9 mouse cellular contexts compared by ENCODE assay signal in genomic region chr4:63408649-63409048, GRCm38 (mm10). TPM values are rescaled to one million over a fixed set of nuclear protein-coding genes. Genes with fewer than 3 reads are reported as not detected.
A peak's percentile ranks its signal among the peaks of the same experiment; 100 is the strongest.
DNase-seq lines count a peak whose midpoint lies in the region; ATAC-seq lines count a peak whose summit lies in the region.
"Had no signal": no experiment of that assay in that cellular context is flagged by ENCODE, and none has a peak within 500 bp of the region (broad histone marks: within the 10 kb centered on the region; RNA-seq: fewer than 3 reads in every experiment).

No protein-coding gene starts in this region.

- H3K4me1 ChIP-seq in forebrain, embryonic 12.5 days, result peaks cover 47% of the 10 kb centered on the region
- H3K4me1 ChIP-seq in hindbrain, embryonic 12.5 days, result peaks cover 44% of the 10 kb centered on the region

- peak overlapping the region; percentile 38 for H3K9ac ChIP-seq in forebrain, embryonic 12.5 days
- H3K9ac ChIP-seq in hindbrain, embryonic 12.5 days, result no peak overlapping the region

- H3K27ac ChIP-seq in forebrain, embryonic 12.5 days, result peak overlapping the region; percentile 64; the same call in 1 of the 2 replicates
- H3K27ac ChIP-seq in hindbrain, embryonic 12.5 days, result no peak overlapping the region

- no peaks in the 10 kb centered on the region for H3K36me3 ChIP-seq in forebrain, embryonic 12.5 days (replicated peaks)
- H3K36me3 ChIP-seq in hindbrain, embryonic 12.5 days, result no peaks in the 10 kb centered on the region

- peak overlapping the region; percentile 89 for H3K4me2 ChIP-seq in forebrain, embryonic 12.5 days
- peak overlapping the region; percentile 84 for H3K4me2 ChIP-seq in hindbrain, embryonic 12.5 days (replicated peaks)

- WGBS in forebrain, embryonic 12.5 days, result 11% methylated on average over 8 of the region's 8 CpGs
- 6% methylated on average over 8 of the region's 8 CpGs for WGBS in hindbrain, embryonic 12.5 days

- no peaks in the 10 kb centered on the region for H3K9me3 ChIP-seq in forebrain, embryonic 12.5 days
- no peaks in the 10 kb centered on the region for H3K9me3 ChIP-seq in hindbrain, embryonic 12.5 days (replicated peaks)

- H3K27me3 ChIP-seq in forebrain, embryonic 12.5 days, result peaks cover 7% of the 10 kb centered on the region; the same call in 1 of the 2 replicates
- H3K27me3 ChIP-seq in hindbrain, embryonic 12.5 days, result no peaks in the 10 kb centered on the region
- H3K27me3 ChIP-seq: Patski had no signal

- H3K4me3 ChIP-seq in forebrain, embryonic 12.5 days (replicated peaks), result peak overlapping the region; percentile 65
- no peak overlapping the region for H3K4me3 ChIP-seq in hindbrain, embryonic 12.5 days

- ATAC-seq in forebrain, embryonic 12.5 days (ENCODE audit: low FRiP score), result peak; percentile 61
- ATAC-seq in hindbrain, embryonic 12.5 days (ENCODE audit: low FRiP score), result peak; percentile 47
- peak; percentile 46 for ATAC-seq in megakaryocyte progenitor cell, adult 5-6 weeks (replicated peaks; ENCODE audit: poor library complexity)
- ATAC-seq: Patski had no signal

- intact Hi-C loops in left cerebral cortex, postnatal 4 days (cut with DNase I), result no loop called here

- DNase-seq in cerebellum, postnatal 10 days, result peak; percentile 74 to 76
- DNase-seq in cerebellum, adult 11 months, result no peak
- peak; percentile 48 to 72 for DNase-seq in adrenal gland, postnatal 36 days
- peak; percentile 70 for DNase-seq in left cerebral cortex, postnatal 4 days
- peak; percentile 60 for DNase-seq in right cerebral cortex, postnatal 14 days

RNA-seq across cellular contexts. Expression of gene Akna, which starts 5.5 kb away (rescaled TPM):
- 1 to 10 TPM; 2.6 to 4.3 TPM for total RNA-seq in adrenal gland, postnatal 36 days (2021)
- polyA plus RNA-seq in forebrain, embryonic 12.5 days (2016; fragmentation: Nextera tagmentation; extraction: Ambion mirVana), result 24.6 and 29.3 TPM in 2 replicates
- 10.4 and 10.9 TPM in 2 replicates for polyA plus RNA-seq in hindbrain, embryonic 12.5 days (2016; fragmentation: Nextera tagmentation; extraction: Ambion mirVana)
- total RNA-seq in left cerebral cortex, postnatal 4 days (2021), result 1 to 10 TPM; 6.1 to 6.9 TPM
- 20.9 and 26.7 TPM in 2 replicates for total RNA-seq in megakaryocyte progenitor cell, adult 5-6 weeks (2015)
- total RNA-seq in megakaryocyte progenitor cell, adult 5-6 weeks (2017), result 11.8 and 13.7 TPM in 2 replicates

RNA-seq across cellular contexts. Expression of gene Orm2, which starts 46.4 kb away (rescaled TPM):
- 1 to 10 TPM; 3.9 to 7.8 TPM for total RNA-seq in adrenal gland, postnatal 36 days (2021)
- polyA plus RNA-seq in forebrain, embryonic 12.5 days (2016; fragmentation: Nextera tagmentation; extraction: Ambion mirVana), result not detected in 2 replicates
- polyA plus RNA-seq in hindbrain, embryonic 12.5 days (2016; fragmentation: Nextera tagmentation; extraction: Ambion mirVana), result not detected in 2 replicates
- total RNA-seq in left cerebral cortex, postnatal 4 days (2021), result not detected
- total RNA-seq in megakaryocyte progenitor cell, adult 5-6 weeks (2015), result not detected in 2 replicates
- not detected in 2 replicates for total RNA-seq in megakaryocyte progenitor cell, adult 5-6 weeks (2017)

RNA-seq across cellular contexts. Expression of gene Orm3, which starts 52.7 kb away (rescaled TPM):
- 10 to 100 TPM in 1 of 2 experiments, 1 to 10 TPM in 1; 5.4 to 10.7 TPM for total RNA-seq in adrenal gland, postnatal 36 days (2021)
- not detected in 2 replicates for polyA plus RNA-seq in forebrain, embryonic 12.5 days (2016; fragmentation: Nextera tagmentation; extraction: Ambion mirVana)
- not detected in 2 replicates for polyA plus RNA-seq in hindbrain, embryonic 12.5 days (2016; fragmentation: Nextera tagmentation; extraction: Ambion mirVana)
- total RNA-seq in left cerebral cortex, postnatal 4 days (2021), result not detected
- total RNA-seq in megakaryocyte progenitor cell, adult 5-6 weeks (2015), result not detected in 2 replicates
- not detected in 2 replicates for total RNA-seq in megakaryocyte progenitor cell, adult 5-6 weeks (2017)

Comparison
In these comparisons a context has a peak if more than half of its experiments do, and no peak if none do; other contexts are left out.
1. RNA of gene Orm2, which starts 46.4 kb away (total RNA-seq): 3.9 to 7.8 TPM in adrenal gland, postnatal 36 days; not detected in left cerebral cortex, postnatal 4 days and not detected in megakaryocyte progenitor cell, adult 5-6 weeks; every median in the first group is over 4 times any median in the second.
2. RNA of gene Orm3, which starts 52.7 kb away (total RNA-seq): 5.4 to 10.7 TPM in adrenal gland, postnatal 36 days; not detected in left cerebral cortex, postnatal 4 days and not detected in megakaryocyte progenitor cell, adult 5-6 weeks; every median in the first group is over 4 times any median in the second.
3. Peak in every context shown above with its lines, with median percentiles within 50 percentile points of each other: ATAC-seq.